Mouse (Mus musculus) yolk sac, embryonic 10.5 days (tissue): ENCODE data around the gene Osbpl3.

ENCODE experiments used
- DNase-seq: peaks from one replicate; pipeline ENCODE4 v3.0.0-alpha.2; 2017; ENCODE audit warnings: low spot score

The Osbpl3 gene

GRCm38 (mm10) chr6:50372516-50373424 is 83.2 kb downstream of the Osbpl3 start:
- DNase-seq = no peak

- no peak for DNase-seq
Measured at GRCm38 (mm10) chr6:50371501-50372086, 84.4 kb downstream of the Osbpl3 start.

GRCm38 (mm10) chr6:50368502-50369292 is 87.3 kb downstream of the Osbpl3 start:
- DNase-seq = peak; percentile 48

- DNase-seq = no peak
Measured at GRCm38 (mm10) chr6:50367836-50368235, 88.2 kb downstream of the Osbpl3 start.

GRCm38 (mm10) chr6:50366724-50367123 is 89.3 kb downstream of the Osbpl3 start:
- DNase-seq = no peak

- DNase-seq = no peak
Measured at GRCm38 (mm10) chr6:50366319-50366718, 89.7 kb downstream of the Osbpl3 start.

- no peak for DNase-seq
Measured at GRCm38 (mm10) chr6:50364364-50364763, 91.6 kb downstream of the Osbpl3 start.

- DNase-seq = peak; percentile 78
Measured at GRCm38 (mm10) chr6:50363385-50363784, 92.6 kb downstream of the Osbpl3 start.

GRCm38 (mm10) chr6:50362704-50363261 is 93.2 kb downstream of the Osbpl3 start:
- DNase-seq = no peak

GRCm38 (mm10) chr6:50362196-50362595 is 93.8 kb downstream of the Osbpl3 start:
- DNase-seq = no peak

- peak; percentile 78 for DNase-seq
Measured at GRCm38 (mm10) chr6:50358104-50358679, 97.8 kb downstream of the Osbpl3 start.

GRCm38 (mm10) chr6:50354688-50355660 is 101.0 kb downstream of the Osbpl3 start:
- DNase-seq = peak; percentile 58

GRCm38 (mm10) chr6:50352812-50353211 is 103.2 kb downstream of the Osbpl3 start:
- no peak for DNase-seq

- DNase-seq = no peak
Measured at GRCm38 (mm10) chr6:50350911-50351310, 105.1 kb downstream of the Osbpl3 start.

- DNase-seq = no peak
Measured at GRCm38 (mm10) chr6:50348619-50349018, 107.4 kb downstream of the Osbpl3 start.

GRCm38 (mm10) chr6:50346204-50346603 is 109.8 kb downstream of the Osbpl3 start:
- DNase-seq = no peak

GRCm38 (mm10) chr6:50340226-50340906 is 115.6 kb downstream of the Osbpl3 start:
- DNase-seq = no peak

- no peak for DNase-seq
Measured at GRCm38 (mm10) chr6:50337431-50337830, 118.6 kb downstream of the Osbpl3 start.

- no peak for DNase-seq
Measured at GRCm38 (mm10) chr6:50336376-50336775, 119.6 kb downstream of the Osbpl3 start.
